Mouse (Mus musculus) lung, postnatal 0 days (tissue): ENCODE results near the gene Ppm1j.

ENCODE experiments used
- CTCF ChIP-seq: IDR thresholded peaks from 2 replicates; pipeline ENCODE4 v1.5.1; 2016; ENCODE audit warnings: antibody characterized with exemption, mild to moderate bottlenecking
- EP300 ChIP-seq: IDR thresholded peaks from 2 replicates; pipeline ENCODE4 v1.6.1; 2016; ENCODE audit warnings: antibody characterized with exemption, mild to moderate bottlenecking, control low read depth

DNA sequence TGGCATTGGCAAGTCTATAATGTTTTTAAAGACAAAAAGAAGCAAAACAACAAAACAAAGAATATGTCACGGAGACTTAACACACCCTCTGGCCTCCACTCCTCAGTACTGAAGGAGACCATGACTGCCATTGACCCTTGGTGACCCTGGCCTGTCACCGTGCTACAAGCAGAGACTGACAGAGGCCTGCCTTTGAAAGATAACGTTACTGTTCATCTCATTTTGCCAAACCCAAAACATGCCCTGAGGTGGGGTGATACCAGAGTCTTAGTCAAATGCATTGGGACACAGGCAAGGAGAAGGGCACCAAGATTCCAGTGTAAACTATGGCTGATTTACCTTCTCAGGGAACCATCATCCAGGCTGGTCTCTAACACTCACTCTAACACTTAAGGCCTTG, 11.7 kb upstream of the Ppm1j start:
- TF ChIP-seq CTCF (no peak), EP300 (no peak)
